Mouse (Mus musculus) adrenal gland, adult 8-10 months (tissue): ENCODE data around the gene Fgd1. TPM values are rescaled to one million over a fixed set of nuclear protein-coding genes. Genes with fewer than 3 reads are reported as not detected.

Experiments used
- DNase-seq: peaks from one replicate; pipeline ENCODE4 v3.0.0; 2022
- total RNA-seq, 4 experiments: library from RNA; stranded (reverse); gene quantifications; 2 replicates each; pipeline ENCODE4 v1.2.4; 2022

Gene Fgd1
- total RNA-seq, 4 experiments from 2014 or later = 17.1 to 25.9 (median 24.3) TPM

DNA sequence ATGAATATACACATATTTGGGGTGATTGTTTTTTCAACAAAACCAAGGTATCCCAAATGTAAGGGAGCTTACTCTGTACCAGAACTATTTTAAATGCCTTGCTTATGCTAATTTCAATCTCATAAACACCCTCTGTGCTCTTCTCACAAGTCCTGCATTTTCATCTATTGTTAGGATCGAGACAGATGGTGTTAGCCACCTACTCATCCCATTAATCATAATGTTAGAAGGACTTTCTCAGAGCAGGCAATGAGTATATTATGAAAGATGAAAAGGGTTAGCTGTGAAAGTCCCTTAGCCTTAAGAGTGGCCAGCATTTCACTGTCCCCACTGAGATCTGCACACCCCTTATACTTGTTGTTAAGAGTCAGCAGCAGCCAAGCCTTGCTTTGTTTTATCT is 41.5 kb downstream of the Fgd1 start:
- DNase-seq = no peak

DNA sequence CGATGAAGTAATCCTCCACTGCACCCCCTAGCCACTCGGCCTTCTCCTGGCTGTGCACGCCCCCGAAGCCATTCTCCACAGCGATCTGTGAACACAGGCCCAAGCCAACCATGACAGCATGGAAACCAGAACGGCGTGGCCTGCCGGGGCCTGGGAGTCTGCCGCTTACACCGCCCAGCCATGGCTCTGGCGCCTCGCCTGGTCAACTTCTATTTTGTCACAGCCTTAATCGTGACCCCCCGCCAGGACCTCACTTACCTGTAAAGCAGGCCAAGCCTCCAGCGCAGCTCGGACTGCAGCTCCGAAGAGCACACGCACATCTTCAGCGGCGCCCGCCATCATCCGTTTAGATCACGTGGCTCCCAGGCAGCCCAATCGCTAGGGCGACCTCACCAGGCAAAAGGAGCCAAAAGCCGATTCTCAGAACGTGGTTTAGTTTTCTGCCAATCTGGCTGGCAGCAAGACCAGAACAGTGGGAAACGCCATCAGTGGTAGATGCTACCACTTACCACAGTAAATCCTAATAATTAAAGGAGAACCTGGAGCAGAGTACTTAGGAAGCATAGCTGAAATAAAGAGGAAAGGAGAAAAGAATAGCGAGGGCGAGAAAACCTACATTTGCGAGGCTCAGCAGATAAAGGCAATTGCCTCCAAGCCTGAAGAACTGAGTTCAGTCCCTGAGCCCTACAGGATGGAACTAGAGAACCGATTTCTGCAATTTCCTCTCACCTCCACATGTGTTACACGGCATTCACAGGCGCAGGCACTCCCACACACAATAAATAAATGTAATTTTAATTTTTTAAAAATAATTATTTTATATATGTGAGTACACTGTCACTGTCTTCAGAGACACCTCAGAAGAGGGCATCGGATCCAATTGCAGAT is 50.5 kb downstream of the Fgd1 start, which contains the start of gene Tsr2:
TSS of gene Tsr2 (minus strand) at position 373 of the 888 bp plus-strand sequence.
- DNase-seq = peak; percentile 62

DNA sequence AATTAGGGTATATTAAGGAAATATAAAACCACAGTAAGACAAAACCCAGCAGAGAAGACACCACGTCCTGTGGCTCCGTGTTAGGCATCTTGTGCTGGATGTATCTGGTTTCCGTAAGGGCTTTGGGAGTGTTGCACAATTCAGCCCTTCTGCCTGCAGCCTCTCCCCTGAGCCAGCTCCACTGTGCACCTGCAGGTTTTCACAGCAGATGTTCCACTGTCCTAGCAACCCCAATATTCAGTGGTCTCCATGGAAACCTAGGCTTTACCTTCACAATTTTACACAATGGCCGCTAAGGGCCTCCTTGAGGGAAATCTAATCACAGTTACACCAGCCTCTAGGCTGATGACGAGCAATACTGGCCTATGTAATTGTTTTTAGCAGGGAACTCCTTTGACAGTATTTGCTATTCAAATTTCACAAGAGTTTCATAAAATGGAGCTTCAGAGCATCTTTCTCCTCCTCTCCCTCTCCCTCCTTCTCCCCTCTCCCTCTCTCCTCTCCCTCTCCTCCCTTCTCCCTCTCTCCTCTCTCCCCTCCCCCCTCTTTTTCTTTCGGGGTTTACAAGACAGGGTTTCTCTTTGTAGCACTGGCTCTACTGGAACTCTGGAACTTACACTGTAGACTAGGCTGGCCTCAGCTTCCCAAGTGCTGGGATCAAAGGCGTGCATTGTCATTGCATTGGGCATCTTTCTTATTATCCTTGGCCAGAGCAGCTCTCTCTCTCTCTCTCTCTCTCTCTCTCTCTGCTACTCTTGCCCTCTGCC is 61.5 kb downstream of the Fgd1 start:
- no peak for DNase-seq

DNA sequence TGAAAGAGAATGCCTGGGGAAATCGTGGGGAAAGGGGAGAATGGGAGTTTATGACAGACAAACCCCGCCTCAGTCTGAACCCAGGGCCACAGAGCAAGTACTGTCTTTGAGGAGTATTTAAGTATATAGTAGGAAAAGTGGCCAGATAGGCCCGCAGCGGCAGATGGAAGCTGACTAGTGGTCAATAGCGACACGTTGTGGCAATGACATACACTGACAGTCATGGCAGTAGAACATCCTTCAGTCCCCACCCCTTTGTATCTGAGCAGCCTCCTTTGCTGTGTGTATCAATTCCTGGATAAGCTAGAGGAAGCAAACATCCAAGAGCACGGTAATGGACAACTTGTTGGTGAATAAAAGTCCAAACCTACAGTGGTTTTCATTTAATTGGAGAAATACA is 70.8 kb downstream of the Fgd1 start:
- DNase-seq = peak; percentile 17

DNA sequence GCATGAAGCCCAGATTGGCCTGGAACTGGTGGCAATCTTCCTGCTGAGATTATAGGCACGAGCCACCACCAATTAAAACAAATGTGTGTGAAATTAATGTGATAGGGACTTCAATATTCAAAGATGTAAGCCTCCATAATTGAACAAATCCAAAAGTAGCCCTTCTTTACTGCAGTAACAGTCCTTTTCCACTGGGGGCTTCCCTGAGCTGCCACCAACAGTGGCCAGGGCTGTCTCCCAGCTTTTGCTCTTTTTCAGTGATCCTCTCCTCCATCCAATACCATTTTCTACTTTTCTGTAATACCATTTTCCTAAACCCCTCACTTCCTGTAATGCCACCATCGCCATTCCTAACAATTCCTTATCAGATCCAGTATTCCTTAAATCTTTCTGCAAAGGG is 71.5 kb downstream of the Fgd1 start:
- DNase-seq = no peak

DNA sequence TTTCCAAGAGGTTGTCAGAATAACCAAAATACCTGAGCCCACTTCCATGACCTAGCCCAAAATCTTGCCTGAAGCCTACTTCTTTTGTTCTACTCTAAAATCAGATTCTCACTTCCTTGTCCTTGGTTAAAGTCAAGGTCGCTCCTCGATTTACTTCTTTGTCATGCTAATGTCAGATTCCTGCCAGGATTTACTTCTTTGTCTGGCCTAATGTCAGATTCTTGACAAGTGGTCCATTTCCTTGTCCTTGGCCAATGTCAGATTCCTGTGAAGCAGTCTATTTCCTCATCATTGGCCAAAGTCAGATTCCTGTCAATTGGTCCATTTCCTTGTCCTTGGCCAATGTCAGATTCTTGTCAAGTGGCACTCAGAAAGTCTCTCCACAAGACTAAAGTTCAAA is 78.0 kb downstream of the Fgd1 start:
- no peak for DNase-seq

DNA sequence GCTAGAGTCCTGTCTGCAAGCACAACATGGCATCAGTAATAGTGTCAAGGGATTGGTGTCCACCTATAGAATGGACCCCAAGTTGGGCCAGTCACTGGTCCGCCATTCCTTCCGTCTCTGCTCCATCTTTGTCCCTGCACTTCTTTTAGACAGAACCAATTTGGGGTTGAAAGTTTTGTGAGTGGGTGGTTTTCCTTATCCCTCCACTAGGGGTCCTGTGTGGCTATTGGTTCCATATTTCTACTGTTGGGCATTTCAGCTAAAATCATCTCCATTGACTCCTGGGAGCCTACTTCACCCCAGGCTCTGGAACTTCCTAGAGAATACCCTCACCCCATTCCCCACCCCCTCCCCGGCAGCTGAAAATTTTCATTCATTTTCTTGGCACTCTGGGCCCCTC is 84.5 kb downstream of the Fgd1 start:
- no peak for DNase-seq

DNA sequence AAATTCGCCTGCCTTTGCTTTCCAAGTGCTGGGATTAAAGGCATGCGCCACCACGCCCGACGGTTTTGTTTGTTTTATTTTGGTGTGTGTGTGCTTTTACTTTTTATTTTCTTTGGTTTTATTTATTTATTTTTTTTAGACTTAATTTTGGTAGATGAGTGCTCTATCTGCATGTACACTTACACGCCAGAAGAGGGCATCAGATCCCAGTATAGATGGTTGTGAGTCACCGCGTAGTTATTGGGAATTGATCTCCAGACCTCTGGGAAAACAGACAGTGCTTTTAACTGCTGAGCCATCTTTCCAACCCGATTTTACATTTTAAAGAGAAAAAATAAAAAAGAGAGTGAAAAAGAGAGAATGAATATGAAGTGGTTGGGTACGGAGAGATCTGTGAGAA is 86.8 kb downstream of the Fgd1 start:
- DNase-seq = no peak

Other genes with a start within 250 kb of the Fgd1 start
- 100 to 1,000 TPM in 2 of 4 experiments, 10 to 100 TPM in 2; 94.2 to 139 (median 116) TPM for gene Maged2, start 231.8 kb upstream of the Fgd1 start, total RNA-seq
- gene Gnl3l, start 28.8 kb upstream of the Fgd1 start, total RNA-seq = 10 to 100 TPM; 79.3 to 90.8 (median 85.5) TPM
- gene Tsr2, start 50.4 kb downstream of the Fgd1 start, total RNA-seq = 10 to 100 TPM; 50.4 to 58.4 (median 54.8) TPM
- 1 to 10 TPM; 1.8 to 2.7 (median 2.4) TPM for gene Wnk3, start 151.9 kb downstream of the Fgd1 start, total RNA-seq